Mouse (Mus musculus) embryonic fibroblast, embryonic 13.5 days (primary cell): ENCODE results near the gene 4930435E12Rik. TPM values are rescaled to one million over a fixed set of nuclear protein-coding genes. Genes with fewer than 3 reads are reported as not detected.

ENCODE experiments used
- H3K27ac ChIP-seq: 2 replicates; pipeline ENCODE4 v1.5.1; 2012; ENCODE audit warnings: low read length, control low read depth, inconsistent platforms; ENCODE audit not compliant: insufficient read depth
- H3K4me1 ChIP-seq: 2 replicates; pipeline ENCODE4 v1.6.1; 2011; ENCODE audit warnings: low read length; ENCODE audit not compliant: control insufficient read depth, insufficient read depth
- H3K4me3 ChIP-seq: 2 replicates; pipeline ENCODE4 v1.5.1; 2011; ENCODE audit warnings: mild to moderate bottlenecking, control low read depth, low read length; ENCODE audit not compliant: insufficient read depth
- CTCF ChIP-seq: IDR thresholded peaks from 2 replicates; pipeline ENCODE4 v1.5.1; 2011; ENCODE audit warnings: mild to moderate bottlenecking, control low read depth, low read length, moderate library complexity, borderline replicate concordance; ENCODE audit not compliant: insufficient read depth
- POLR2A ChIP-seq: IDR thresholded peaks from 2 replicates; pipeline ENCODE4 v1.6.1; 2011; ENCODE audit warnings: low read depth, mild to moderate bottlenecking, control low read depth, low read length, moderate library complexity
- polyA plus RNA-seq: library from polyadenylated mRNA; stranded (reverse); fragments of >200 nt; gene quantifications from 2 replicates; pipeline ENCODE4 v1.2.4, GENCODE M21; 2011; ENCODE audit warnings: low read depth; ENCODE audit not compliant: missing spikeins, insufficient read length

Gene 4930435E12Rik
- polyA plus RNA-seq, 1 experiment: not detected

GRCm38 (mm10) chr16:38774964-38775746, 53.4 kb downstream of the 4930435E12Rik start:
- Histone ChIP-seq H3K27ac (no peak overlapping the region), H3K4me3 (no peak overlapping the region), H3K4me1 (no peaks in the 10 kb centered on the region)
- TF ChIP-seq POLR2A: no peak
- no peak for TF ChIP-seq CTCF

- TF ChIP-seq POLR2A: no peak
- no peak for TF ChIP-seq CTCF
- Histone ChIP-seq H3K27ac (no peak overlapping the region), H3K4me1 (no peaks in the 10 kb centered on the region), H3K4me3 (no peak overlapping the region)
These were observed 55.5 kb downstream of the 4930435E12Rik start for GRCm38 (mm10) chr16:38772906-38773496.

- H3K4me1 ChIP-seq: no peaks in the 10 kb centered on the region
- no peak for TF ChIP-seq CTCF
- TF ChIP-seq POLR2A: no peak
- no peak overlapping the region for H3K4me3 ChIP-seq
- H3K27ac ChIP-seq: no peak overlapping the region
These were observed 57.4 kb downstream of the 4930435E12Rik start for GRCm38 (mm10) chr16:38771145-38771544.

- H3K4me1 ChIP-seq: no peaks in the 10 kb centered on the region
- TF ChIP-seq CTCF (no peak), POLR2A (no peak)
- H3K27ac ChIP-seq: no peak overlapping the region
- no peak overlapping the region for H3K4me3 ChIP-seq
These were observed 59.0 kb downstream of the 4930435E12Rik start for GRCm38 (mm10) chr16:38769529-38769928.

GRCm38 (mm10) chr16:38768386-38768785, 60.2 kb downstream of the 4930435E12Rik start:
- Histone ChIP-seq H3K4me1 (no peaks in the 10 kb centered on the region), H3K27ac (no peak overlapping the region), H3K4me3 (no peak overlapping the region)
- TF ChIP-seq POLR2A (no peak), CTCF (no peak)

- no peak overlapping the region for H3K27ac ChIP-seq
- TF ChIP-seq CTCF: no peak
- no peak for TF ChIP-seq POLR2A
- no peak overlapping the region for H3K4me3 ChIP-seq
- no peaks in the 10 kb centered on the region for H3K4me1 ChIP-seq
These were observed 60.8 kb downstream of the 4930435E12Rik start for GRCm38 (mm10) chr16:38767761-38768160.

- H3K27ac ChIP-seq: no peak overlapping the region
- no peaks in the 10 kb centered on the region for H3K4me1 ChIP-seq
- TF ChIP-seq POLR2A (no peak), CTCF (no peak)
- H3K4me3 ChIP-seq: no peak overlapping the region
These were observed 61.9 kb downstream of the 4930435E12Rik start for GRCm38 (mm10) chr16:38766671-38767070.

GRCm38 (mm10) chr16:38763508-38763907, 65.0 kb downstream of the 4930435E12Rik start:
- H3K4me1 ChIP-seq: no peaks in the 10 kb centered on the region
- H3K4me3 ChIP-seq: no peak overlapping the region
- H3K27ac ChIP-seq: no peak overlapping the region
- TF ChIP-seq POLR2A (no peak), CTCF (no peak)

- Histone ChIP-seq H3K27ac (no peak overlapping the region), H3K4me1 (no peaks in the 10 kb centered on the region), H3K4me3 (no peak overlapping the region)
- TF ChIP-seq POLR2A (no peak), CTCF (no peak)
These were observed 66.1 kb downstream of the 4930435E12Rik start for GRCm38 (mm10) chr16:38762401-38762800.

Other genes starting within 250 kb of the 4930435E12Rik start
- gene Arhgap31, start 115.5 kb downstream of the 4930435E12Rik start, polyA plus RNA-seq: 27.7 and 31.1 TPM in 2 replicates
- gene B4galt4, start 86.5 kb downstream of the 4930435E12Rik start, polyA plus RNA-seq: 10.1 and 12.0 TPM in 2 replicates
- 1.5 TPM in 2 replicates for gene Upk1b, start 28.4 kb downstream of the 4930435E12Rik start, polyA plus RNA-seq
- gene Igsf11, start 63.9 kb upstream of the 4930435E12Rik start, polyA plus RNA-seq: 0.79 and 0.85 TPM in 2 replicates